Mouse (Mus musculus): ENCODE data around the gene Psma3. TPM values are rescaled to one million over a fixed set of nuclear protein-coding genes. Genes with fewer than 3 reads are reported as not detected.

The Psma3 gene
- total and polyA plus RNA-seq, 3 experiments: 295 to 304 TPM; not detected in 1

GRCm38 (mm10) chr12:70968791-70969307, 5.6 kb upstream of the Psma3 start (continued):
- TF ChIP-seq MYC (IDR thresholded peaks at IDR 0.05; ENCODE audit: low read depth, low read length) (peak; percentile 13; the same call in 1 of the 2 replicates), POLR2AphosphoS5 (IDR thresholded peaks at IDR 0.05; ENCODE audit: borderline replicate concordance, low read depth, low read length) (no peak), HCFC1 (IDR thresholded peaks at IDR 0.05; ENCODE audit: low read depth, low read length) (no peak), KAT2A (conservative IDR thresholded peaks at IDR 0.05; ENCODE audit: low read depth, low read length) (peak; percentile 44; the same call in 1 of the 2 replicates), E2F4 (IDR thresholded peaks at IDR 0.05; ENCODE audit: borderline replicate concordance, low read depth, low read length) (0 out of 2 replicates have a peak, but pooled peaks have one; percentile 22), MAZ (IDR thresholded peaks at IDR 0.05; ENCODE audit: low read depth, low read length) (no peak), USF2 (IDR thresholded peaks at IDR 0.05; ENCODE audit: borderline replicate concordance in 1 of 2, insufficient read depth in 1 of 2, low read depth in 1 of 2, low read length in 2 of 2) (no peak)

DNA sequence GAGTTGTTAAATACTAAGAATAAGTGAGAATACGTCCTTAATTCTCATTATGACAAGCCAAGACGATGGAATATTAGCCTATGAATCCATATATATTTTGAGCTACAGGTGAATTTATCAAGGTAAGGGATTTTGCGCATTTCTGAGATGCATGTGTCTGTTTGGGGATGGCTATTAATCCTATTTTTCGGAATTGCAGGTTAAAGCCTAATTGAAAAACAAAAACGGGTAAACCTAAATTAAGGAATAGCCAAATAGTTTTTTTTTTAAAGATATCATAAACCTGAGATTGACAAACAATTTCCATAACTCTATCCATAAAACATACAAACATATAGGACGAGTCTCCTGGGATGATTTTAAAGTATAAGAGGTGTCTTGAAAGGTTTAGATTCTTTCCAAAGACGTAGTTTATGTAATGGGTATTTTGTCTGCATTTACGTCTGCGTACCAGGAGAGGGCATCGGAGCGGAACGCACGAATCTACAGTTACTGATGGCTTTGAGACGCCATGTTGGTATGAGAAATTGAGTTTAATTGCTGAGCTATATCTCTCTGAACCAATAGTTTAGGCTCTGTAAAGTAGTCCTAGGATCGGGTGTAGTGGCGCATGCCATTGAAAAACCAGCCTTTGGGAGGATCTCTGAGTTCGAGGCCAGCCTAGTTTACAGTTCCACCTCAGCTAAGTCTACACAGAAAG, 4.8 kb upstream of the Psma3 start:
- H3K9me3 ChIP-seq (replicated peaks; ENCODE audit: insufficient read depth, low read length): no peaks in the 10 kb centered on the region
- no peaks in the 10 kb centered on the region for H3K27me3 ChIP-seq (ENCODE audit: control insufficient read depth in 1 of 2, insufficient read depth in 2 of 2, low read length in 2 of 2)
- H3K9ac ChIP-seq (ENCODE audit: control insufficient read depth, low read depth, low read length, poor library complexity, severe bottlenecking): peak overlapping the region; percentile 75
- peaks cover 0 to 5% of the 10 kb centered on the region in 2 experiments; a peak in 2 of 4 replicates for H3K4me1 ChIP-seq (ENCODE audit: control insufficient read depth in 1 of 2, insufficient read depth in 2 of 2, low read length in 2 of 2)
- peak overlapping the region; percentile 55 to 63 for H3K4me3 ChIP-seq (ENCODE audit: control insufficient read depth in 1 of 2, insufficient read depth in 1 of 2, low read depth in 2 of 2, low read length in 2 of 2)
- DNase-seq (ENCODE audit: low read depth, low spot score): peak; percentile 95
- peaks cover 3% of the 10 kb centered on the region for H3K79me2 ChIP-seq (ENCODE audit: control insufficient read depth, insufficient read depth, low read length, poor library complexity)
- peaks cover 0 to 7% of the 10 kb centered on the region in 2 experiments; a peak in 2 of 4 replicates for H3K36me3 ChIP-seq (ENCODE audit: control insufficient read depth in 1 of 2, insufficient read depth in 2 of 2, low read length in 2 of 2)
- peak overlapping the region; percentile 97 for H3K27ac ChIP-seq (ENCODE audit: control insufficient read depth, low read depth, low read length)
- TF ChIP-seq CTCF (IDR thresholded peaks at IDR 0.05 in 2 of 3, conservative IDR thresholded peaks at IDR 0.05 in 1 of 3; ENCODE audit: control insufficient read depth in 1 of 3, insufficient read depth in 1 of 3, low read depth in 2 of 3, low read length in 3 of 3, poor library complexity in 1 of 3, severe bottlenecking in 1 of 3) (peak; percentile 61 to 70 (median 70)), ZMIZ1 (IDR thresholded peaks at IDR 0.05; ENCODE audit: low read depth, low read length) (no peak), MAX (IDR thresholded peaks at IDR 0.05; ENCODE audit: low read length) (no peak), BHLHE40 (IDR thresholded peaks at IDR 0.05; ENCODE audit: borderline replicate concordance, low read depth, low read length) (no peak), POLR2AphosphoS2 (IDR thresholded peaks at IDR 0.05; ENCODE audit: low read length) (no peak; the same call in 1 of the 2 replicates), USF1 (IDR thresholded peaks at IDR 0.05; ENCODE audit: low read depth, low read length) (no peak), MXI1 (IDR thresholded peaks at IDR 0.05; ENCODE audit: low read depth, low read length) (peak; percentile 76), MAZ (IDR thresholded peaks at IDR 0.05; ENCODE audit: low read depth, low read length) (peak; percentile 52; the same call in 1 of the 2 replicates), SIN3A (IDR thresholded peaks at IDR 0.05; ENCODE audit: low read length) (peak; percentile 11; the same call in 1 of the 2 replicates), EP300 (IDR thresholded peaks at IDR 0.05; ENCODE audit: low read depth in 1 of 2, low read length in 2 of 2) (no peak), TBP (IDR thresholded peaks at IDR 0.05; ENCODE audit: low read depth, low read length) (peak; percentile 92), ZKSCAN1 (IDR thresholded peaks at IDR 0.05; ENCODE audit: low read depth, low read length) (no peak), ELF1 (IDR thresholded peaks at IDR 0.05; ENCODE audit: low read depth, low read length) (no peak), MYB (IDR thresholded peaks at IDR 0.05; ENCODE audit: low read depth, low read length) (no peak), MYC (IDR thresholded peaks at IDR 0.05; ENCODE audit: low read depth, low read length) (peak; percentile 62; the same call in 1 of the 2 replicates), USF2 (IDR thresholded peaks at IDR 0.05; ENCODE audit: borderline replicate concordance in 1 of 2, insufficient read depth in 1 of 2, low read depth in 1 of 2, low read length in 2 of 2) (no peak), MEF2A (IDR thresholded peaks at IDR 0.05; ENCODE audit: extremely low read depth, insufficient replicate concordance, low read depth, low read length, poor library complexity, severe bottlenecking) (no peak), E2F4 (IDR thresholded peaks at IDR 0.05; ENCODE audit: borderline replicate concordance, low read depth, low read length) (no peak), RCOR1 (IDR thresholded peaks at IDR 0.05; ENCODE audit: low read depth, low read length) (0 out of 2 replicates have a peak, but pooled peaks have one; percentile 9), RAD21 (IDR thresholded peaks at IDR 0.05; ENCODE audit: low read depth, low read length) (peak; percentile 35), NELFE (IDR thresholded peaks at IDR 0.05; ENCODE audit: low read depth, low read length) (no peak), TAL1 (IDR thresholded peaks at IDR 0.05; ENCODE audit: low read length) (no peak), GABPA (IDR thresholded peaks at IDR 0.05; ENCODE audit: low read depth, low read length) (no peak), HCFC1 (IDR thresholded peaks at IDR 0.05; ENCODE audit: low read depth, low read length) (peak; percentile 55; the same call in 1 of the 2 replicates), KAT2A (conservative IDR thresholded peaks at IDR 0.05; ENCODE audit: low read depth, low read length) (no peak), SMC3 (IDR thresholded peaks at IDR 0.05; ENCODE audit: low read depth, low read length) (peak; percentile 64), GATA1 (IDR thresholded peaks at IDR 0.05; ENCODE audit: low read depth, low read length) (0 out of 2 replicates have a peak, but pooled peaks have one; percentile 14), TCF12 (IDR thresholded peaks at IDR 0.05; ENCODE audit: low read depth, low read length) (no peak), MAFK (IDR thresholded peaks at IDR 0.05; ENCODE audit: borderline replicate concordance, low read depth, low read length) (no peak), CHD1 (IDR thresholded peaks at IDR 0.05; ENCODE audit: low read depth, low read length) (peak; percentile 86; the same call in 1 of the 2 replicates)
